Mouse (Mus musculus): ENCODE results near the gene 1700012B07Rik.

Gene 1700012B07Rik

DNA sequence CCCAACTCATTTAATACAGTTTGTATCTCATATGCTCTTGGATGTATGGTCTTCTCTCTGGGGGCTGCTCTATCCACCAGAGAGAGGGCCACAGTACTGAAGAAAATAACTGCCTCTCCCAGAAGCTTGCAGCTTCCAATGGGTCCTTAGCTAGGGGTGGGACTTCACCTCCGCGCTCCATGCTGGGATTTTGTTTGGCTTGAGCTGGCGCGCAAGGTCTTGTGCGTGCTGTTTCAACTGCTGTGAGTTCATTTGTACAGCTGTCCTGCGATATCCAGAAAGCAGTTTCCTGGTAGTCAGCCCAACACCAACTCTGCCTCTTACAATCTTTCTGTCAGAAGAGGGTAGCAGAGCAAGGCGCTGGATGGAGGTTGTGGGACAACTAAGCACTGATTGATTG, 18.5 kb upstream of the 1700012B07Rik start:
- no peak for DNase-seq (ENCODE audit: low read depth)

DNA sequence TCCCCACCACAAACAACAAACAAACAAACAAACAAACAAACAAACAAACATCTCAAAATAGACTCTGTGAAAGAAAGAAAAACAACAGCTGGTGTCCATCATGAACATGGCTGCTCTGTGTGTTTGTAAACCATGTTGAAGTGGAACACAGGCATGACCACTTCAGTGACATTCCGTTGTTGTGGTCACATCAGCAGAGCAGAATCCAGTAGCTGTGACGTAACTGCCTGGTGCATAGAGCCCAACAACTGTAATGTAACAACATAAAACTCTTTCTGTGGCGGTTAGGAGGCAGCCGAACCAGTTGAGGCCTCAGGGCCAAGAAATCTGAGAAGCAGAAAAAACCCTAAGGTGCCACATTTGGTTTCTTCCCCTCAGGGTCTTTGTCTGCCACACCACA, 17.8 kb upstream of the 1700012B07Rik start:
- no peak for DNase-seq (ENCODE audit: low read depth)

DNA sequence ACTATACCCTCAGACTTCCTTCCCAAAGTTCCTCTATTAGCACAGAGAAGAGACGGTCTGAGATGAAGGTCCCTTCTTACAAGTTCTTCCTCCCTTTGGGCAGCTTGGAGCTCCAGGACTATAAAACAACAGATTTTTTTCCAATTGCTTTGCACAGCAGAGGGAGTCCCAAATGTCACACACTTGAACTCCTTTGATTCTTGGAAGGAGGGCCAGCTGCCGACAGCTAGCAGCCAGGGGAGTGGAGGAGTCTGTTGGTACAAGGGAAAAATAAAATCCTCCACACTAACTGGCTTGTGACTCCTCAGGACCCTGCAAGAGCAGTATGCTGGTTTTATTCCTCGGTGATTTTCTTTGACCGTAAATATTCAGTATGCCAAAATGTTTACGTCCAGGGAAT, 16.6 kb upstream of the 1700012B07Rik start:
- no peak for DNase-seq (ENCODE audit: low read depth)

DNA sequence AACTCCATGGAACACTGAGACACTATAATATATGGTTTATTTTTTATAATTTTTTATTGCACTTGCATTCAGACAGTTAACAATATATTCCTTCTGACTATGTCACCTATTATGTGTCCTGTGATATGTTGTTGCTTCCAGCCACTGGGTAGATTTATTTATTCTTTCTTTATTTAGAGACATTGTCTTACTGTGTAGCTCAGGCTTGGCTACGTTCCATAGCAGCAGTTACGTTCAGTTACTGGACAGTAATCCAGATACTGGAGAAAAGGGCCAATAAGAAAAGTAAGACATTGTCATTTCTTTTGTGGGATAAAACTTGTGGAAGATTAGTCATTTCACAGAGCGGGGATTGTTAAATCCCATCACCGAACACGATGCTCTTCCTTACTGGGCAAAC, 2.5 kb upstream of the 1700012B07Rik start:
- DNase-seq (ENCODE audit: low read depth), result no peak

DNA sequence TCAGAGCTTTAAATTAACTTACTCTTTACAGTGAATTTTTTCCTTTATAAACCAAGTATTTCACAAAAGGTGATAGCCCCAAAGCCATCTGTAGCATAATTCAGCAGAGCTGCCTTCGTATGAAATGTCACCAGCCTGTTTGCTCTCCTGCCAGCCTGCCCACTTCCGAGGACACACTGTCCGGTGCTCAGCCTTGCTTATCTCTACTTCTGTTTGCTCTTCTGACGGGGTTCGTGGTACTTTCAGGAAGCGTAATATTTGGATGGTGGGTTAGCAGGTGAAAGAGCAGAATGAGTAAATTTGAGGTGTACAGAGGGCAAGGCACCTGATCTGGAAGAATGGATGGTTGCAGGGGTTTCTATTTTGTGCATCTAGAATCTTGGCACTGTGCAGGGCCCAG, 5.6 kb downstream of the 1700012B07Rik start:
- no peak for DNase-seq (ENCODE audit: low read depth)

DNA sequence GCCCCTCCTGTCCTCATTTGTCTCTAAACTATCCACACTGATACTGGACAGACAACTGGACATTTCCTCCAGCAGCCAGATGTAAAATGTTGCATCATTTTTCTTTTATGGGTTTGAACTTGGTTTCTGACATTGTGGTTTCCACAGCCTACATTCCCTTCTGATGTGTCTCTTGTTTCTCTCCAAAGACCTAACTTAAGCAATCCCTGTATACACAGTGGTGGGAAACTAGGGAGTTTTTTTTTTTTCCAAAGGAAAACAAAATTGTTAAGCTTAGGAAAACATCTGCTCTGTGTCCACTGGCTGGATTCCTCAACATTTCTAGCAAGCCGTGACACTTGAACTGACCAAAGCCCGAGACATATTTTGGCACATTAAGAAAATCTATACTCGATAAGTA, 10.4 kb downstream of the 1700012B07Rik start:
- DNase-seq (ENCODE audit: low read depth), result peak; percentile 92

DNA sequence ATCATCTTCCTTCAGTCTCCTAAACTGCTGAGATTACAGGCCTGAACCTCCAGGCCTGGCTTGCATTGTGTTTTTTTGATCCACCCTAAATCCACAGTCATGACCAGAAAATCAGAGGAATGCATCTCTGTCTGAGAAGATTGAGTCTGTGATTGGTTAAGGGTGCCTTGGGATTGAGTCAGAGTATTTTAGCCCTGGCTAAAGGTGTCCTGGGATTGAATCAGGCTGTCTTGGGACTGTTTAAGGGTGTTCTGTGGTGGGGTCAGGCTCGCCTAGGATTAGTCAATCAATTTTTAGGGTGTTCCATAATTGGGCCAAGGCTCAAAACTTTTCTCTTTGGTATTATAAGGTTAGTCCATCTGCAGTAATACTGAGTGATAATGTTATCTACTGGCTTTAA, 10.9 kb downstream of the 1700012B07Rik start:
- peak; percentile 91 for DNase-seq (ENCODE audit: low read depth)

DNA sequence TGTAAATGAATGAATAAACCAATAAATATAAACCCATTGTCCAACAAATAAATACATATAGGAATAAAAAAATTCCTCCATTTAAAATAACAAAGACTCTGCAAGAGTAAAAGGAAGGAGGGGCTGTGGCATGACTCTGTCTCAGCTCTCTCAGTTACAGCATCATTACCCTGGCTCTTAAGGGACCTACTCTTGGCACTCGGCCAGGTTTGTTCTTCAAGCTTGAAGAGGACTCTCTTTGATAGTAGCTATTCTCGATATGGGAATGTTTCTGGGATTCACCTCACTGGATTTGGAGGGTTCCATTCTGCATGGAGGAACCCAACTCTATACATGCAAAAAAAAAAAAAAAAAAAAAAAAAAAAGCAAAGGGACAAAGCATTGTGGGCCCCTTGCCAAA, 16.1 kb downstream of the 1700012B07Rik start:
- DNase-seq (ENCODE audit: low read depth), result no peak

DNA sequence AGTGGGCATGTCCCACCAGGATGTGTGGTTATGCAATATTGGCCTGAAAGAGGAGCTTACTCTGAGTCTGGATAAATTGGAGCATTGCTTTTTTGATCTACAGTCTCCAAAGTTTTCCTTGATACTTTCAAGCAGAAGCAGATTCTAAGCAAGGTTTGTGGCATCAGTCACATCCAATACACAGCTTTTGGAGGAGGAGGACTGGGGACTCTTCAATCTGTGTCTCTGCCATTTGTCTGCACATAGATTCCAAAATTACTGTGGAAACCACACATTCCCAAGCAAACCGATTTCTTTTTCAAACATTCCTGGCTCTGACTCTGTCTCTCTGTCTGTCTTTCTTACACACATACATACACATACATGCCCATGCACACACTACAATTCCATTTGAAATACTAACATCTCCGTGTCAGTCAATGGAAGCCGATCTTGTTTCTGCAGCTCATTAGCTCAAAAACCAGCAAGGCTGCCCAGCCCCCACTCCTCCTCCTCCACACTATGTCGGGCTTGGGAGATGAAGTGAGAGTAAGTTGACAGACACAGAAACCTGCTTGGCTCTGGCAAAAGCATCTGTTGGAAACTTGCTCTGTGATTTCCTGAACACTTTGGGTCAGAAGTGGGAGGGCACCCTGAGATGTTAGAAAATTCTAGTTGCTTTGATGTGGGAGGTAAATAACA, 18.5 kb downstream of the 1700012B07Rik start:
- DNase-seq (ENCODE audit: low read depth), result no peak

DNA sequence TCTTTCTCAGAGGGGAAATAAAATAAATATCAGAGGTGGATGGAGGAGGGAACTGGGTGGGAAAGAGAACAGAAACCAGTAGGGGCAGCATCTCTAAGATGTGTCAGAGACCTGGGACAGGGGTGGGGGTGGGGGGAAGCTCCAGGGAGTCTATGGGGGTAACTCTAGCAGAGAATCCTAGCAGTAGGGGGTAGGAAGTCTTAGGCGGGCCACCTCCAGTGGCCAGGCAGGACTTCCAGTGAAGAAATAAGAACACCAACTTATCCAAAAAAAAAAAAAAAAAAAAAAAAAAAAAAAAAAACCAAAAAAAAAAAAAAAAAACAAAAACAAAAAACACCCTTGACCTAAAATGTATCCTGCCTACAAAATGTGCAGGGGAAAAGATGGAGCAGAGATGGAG, 26.3 kb downstream of the 1700012B07Rik start:
- DNase-seq (ENCODE audit: low read depth), result no peak

DNA sequence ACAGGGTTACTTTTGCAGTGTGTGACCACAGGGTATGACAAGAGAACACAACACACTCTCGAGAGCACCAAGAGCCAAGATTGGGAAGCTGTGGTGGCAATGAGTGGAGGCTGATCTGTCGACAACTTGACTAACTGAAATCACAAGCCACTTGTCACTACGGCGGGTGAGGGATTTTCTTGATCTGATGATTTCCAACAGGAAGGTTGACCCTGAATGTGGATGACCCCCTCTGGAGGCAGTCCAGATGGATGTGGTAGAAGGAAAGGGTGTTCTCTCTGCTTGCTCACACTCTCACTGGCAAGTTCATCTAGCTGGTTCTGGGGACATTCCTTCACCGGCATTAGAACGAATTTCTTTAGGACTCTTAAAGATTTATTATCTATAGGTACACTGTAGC, 30.3 kb downstream of the 1700012B07Rik start:
- no peak for DNase-seq (ENCODE audit: low read depth)

DNA sequence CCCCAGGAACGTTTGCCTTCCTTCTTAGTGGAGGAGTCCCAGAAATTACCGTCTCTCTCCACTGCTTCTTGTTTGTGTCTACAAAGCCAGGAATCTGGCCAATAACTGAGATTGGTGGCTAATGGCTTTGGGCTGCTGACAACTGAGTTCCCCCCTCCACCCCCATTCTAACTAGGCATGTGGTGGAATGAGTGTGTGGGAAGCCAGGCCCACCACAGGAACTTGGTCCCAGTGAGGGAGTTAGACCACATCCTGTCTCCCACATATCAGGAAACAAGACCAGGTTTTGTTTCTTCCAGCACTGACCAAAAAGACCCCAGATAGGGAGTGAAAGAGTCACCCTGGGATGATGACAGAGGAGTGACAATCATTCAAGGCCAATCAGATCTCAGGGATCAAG, 32.3 kb downstream of the 1700012B07Rik start:
- DNase-seq (ENCODE audit: low read depth), result peak; percentile 91

DNA sequence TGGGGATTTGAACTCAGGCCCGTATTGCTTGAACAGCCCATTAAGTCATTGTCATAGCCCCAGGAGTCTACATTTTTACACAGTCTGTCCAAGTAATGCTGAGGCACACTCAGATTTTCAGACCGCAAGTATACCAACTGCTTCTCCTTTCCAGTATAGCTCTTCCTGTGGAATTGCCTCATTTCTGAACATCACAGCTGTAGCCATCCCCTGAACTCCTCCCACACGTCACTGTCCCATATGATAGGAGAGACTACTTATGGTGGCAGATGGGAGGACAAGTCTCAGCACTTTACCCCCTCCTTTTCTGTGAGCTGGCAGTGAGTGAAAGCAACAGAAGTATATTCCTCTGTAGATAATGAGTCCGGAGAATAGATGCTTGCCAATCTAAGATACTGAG, 34.3 kb downstream of the 1700012B07Rik start:
- no peak for DNase-seq (ENCODE audit: low read depth)

DNA sequence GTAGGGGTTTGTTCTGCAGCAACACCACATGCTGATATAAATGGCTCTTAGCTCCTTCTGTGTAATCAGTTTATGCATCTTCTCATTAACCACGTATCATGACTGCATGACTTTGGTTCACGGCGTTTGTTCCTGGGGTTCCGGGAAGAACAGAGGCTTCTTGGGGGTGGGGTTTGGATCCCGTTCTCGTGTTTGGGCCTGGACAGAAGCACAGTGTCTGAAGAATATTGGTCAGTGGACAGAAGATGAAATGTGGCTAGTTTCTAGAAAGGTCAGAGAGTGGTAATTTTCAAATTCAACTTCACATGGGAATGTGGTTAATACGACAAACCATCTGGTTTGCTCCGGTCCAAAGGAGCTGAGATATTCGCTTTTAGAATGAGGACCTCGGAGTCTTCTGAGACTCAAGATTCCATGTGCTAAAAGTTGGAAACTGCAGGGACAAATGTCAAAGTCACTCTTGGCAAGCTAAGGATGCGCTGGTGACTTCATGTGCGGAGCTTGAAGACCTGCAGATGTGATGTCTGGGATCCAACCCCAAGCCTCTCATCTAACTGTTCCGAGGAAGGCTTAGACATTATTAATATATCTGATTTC, 35.3 kb downstream of the 1700012B07Rik start:
- DNase-seq (ENCODE audit: low read depth), result no peak

DNA sequence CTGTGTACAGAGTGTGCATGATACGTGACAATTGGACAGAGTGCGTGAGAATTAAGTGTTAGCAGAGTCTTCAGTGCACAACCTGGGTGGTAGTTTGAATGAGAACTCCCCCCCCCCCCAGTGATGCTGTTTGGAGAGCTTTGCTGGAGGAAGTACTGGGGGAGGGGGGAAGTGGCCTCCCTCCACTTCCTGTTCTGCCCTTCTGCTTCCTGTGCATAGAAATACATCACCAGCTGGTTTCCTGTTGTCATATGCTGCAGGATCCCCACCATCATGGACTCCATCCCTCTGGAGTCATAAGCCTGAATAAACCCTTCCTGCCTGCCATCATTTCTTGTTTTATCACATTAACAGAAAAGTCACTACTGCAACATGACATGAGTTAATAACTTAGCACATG, 35.9 kb downstream of the 1700012B07Rik start:
- no peak for DNase-seq (ENCODE audit: low read depth)

DNA sequence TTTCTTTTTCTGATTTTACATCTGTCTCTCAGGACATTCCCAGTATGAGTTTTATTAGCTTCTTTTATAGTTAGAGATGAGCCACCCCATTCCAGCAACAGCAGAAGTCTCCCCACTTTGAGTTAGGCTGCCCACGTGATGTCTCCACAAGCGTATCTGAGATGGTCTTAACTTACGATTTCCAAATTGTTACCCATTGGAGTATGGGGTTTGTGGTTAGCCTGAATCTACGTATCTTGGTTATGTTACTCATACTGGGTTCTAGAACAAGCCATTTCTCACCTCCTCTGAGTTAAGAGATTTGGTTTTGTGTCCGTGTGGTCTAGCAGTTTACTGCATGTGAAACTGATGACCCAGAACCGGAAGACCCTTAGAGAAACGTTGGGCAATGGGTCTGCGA, 37.6 kb downstream of the 1700012B07Rik start:
- DNase-seq (ENCODE audit: low read depth), result no peak

DNA sequence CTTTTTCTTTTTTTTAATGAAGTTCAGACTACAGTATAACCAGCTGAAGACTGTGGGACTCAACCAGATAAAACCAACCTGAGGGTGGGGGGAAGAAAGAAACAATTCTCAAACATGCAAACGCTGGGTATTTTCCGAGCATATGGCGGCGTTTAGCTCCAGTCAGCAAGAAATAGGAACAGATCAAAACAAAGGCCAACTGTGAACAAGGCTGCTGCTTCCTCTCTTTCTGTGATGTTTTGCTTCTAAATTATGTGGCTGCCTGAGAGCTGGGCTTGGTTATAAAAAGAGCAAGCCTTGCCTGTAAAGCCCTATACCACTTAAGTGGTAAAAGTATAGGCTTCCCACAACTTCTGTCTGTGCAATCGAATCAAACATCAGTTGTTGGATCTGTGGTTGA, 42.5 kb downstream of the 1700012B07Rik start:
- DNase-seq (ENCODE audit: low read depth), result no peak

DNA sequence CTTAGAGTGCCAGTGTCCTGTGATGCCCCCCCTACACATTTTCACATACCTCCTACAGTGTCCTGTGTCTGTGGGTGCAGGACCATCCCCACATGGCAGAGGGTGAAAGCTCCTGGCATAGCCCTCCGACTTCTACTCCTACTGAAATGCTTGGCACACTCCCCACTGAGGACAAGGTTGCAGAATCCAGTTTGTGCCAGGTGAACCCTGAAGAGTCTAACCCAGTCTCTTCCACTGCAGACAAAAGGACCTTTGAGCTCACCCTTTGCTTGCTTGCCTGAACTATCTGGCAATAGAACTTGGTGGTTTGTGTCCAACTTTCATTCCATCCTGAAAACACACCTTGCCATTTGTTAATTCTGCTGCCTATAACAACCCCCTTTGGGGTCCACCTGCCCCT, 56.5 kb downstream of the 1700012B07Rik start:
- DNase-seq (ENCODE audit: low read depth), result no peak

DNA sequence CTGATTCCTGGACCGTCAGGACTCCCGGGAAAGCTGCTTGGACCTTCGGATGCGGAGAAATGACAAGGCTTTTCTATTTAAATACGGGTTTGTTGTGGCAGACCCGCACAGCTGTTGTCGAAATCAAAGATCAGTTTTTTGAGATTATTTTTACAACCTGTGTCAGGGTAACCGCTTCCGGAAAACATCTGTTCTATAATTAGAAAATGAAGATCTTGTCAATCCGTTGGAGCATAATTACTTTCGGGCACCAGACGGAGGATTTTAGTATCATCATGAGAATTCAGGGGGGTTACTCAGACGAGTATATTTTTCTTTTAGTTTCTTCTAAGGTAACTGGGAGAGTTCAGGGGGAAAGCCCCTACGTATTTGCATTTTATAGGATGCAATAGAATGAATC, 57.7 kb downstream of the 1700012B07Rik start:
- DNase-seq (ENCODE audit: low read depth), result no peak

DNA sequence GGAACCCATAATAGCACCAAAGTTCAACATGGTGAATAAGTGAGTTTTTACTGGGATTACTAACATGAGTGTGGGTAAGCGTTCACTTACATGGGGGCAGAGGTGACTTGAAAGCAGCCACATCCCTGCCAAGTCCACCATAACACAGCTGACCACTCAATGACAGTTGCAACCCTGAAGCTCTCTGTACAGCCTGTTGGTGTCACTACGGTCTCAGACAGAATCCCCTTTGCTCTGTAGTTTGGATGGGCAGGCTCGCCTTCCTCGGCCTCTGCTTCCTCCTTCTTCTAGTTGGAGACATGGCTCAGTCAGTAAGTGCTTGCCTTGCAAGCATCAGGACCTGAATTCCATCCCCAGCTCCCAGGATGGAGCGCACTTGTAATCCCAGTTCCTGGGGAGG, 58.8 kb downstream of the 1700012B07Rik start:
- DNase-seq (ENCODE audit: low read depth), result no peak

DNA sequence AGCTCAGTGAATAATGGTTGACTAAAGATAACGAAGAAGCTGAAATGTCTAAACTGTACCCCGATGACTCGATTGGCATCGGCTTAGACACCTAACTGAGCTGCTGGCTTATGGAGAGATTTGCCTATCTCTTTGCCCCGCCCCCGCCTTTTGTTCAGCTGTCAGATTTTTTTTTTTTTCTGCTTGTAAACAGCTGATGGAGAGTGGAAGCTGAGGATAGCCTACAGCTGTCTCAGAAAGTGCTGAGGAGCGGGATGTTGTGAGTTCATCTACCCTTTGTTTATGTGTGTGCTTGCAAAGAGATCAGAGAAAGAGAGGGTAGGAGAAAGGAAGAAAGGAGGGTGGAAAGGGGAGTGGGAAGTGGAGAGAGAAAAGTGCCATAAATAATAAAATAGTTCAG, 67.8 kb downstream of the 1700012B07Rik start:
- no peak for DNase-seq (ENCODE audit: low read depth)

DNA sequence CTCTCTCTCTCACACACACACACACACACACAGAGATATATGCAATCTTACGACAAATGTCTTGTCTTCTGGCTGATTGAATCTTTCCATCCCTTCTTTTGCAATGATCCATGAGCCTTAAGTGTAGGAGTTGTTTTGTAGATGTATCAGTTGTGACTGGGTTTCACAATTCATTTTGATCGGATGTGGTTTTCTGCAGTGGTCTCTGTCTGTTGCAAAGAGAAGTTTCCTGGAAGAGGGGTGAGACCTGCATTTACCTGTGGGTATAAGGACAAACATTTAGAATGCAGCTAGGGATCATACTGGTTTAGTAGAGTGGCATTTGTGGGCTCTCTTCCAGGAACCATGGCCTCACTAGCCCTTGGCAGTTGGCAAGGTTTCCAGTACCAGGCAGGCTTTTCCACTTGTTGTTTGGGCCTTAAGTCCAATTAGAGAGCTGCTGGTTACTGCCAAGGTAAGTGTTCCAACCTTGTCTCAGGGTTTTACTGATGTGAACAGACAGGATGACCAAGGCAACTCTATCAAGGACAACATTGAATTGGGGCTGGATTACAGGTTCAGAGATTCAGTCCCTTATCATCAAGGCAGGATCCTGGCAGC, 69.1 kb downstream of the 1700012B07Rik start:
- no peak for DNase-seq (ENCODE audit: low read depth)

DNA sequence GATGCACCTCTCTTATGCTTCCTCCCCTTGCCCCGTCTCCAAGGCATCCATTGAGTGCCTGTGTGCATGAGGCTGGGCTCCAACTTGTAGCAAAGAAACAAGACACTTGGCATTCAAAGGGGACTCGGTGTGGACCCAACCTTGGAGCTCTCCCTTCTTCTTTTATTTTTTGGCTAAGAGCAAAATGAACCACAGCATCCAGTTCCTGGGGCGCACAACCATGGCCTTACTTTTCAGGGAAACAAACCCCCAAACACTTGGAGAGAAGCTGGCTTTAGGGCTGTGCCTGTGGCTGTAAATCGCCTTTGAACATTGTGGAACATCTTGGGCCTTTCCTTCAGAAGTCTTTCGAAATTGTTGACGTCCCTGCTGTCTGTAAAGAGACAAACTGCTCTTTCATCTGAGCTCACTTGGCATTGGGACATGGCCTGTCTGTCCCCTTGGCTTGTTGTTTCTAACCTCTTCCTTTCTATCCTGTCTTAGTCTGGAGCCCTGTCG, 73.7 kb downstream of the 1700012B07Rik start:
- no peak for DNase-seq (ENCODE audit: low read depth)
